Mouse (Mus musculus) retina, postnatal 1 day (tissue): ENCODE measurements around the gene Creb3l4.

Experiments
- DNase-seq: peaks from one replicate; pipeline ENCODE4 v3.0.0-alpha.2; 2012

Gene Creb3l4

DNA sequence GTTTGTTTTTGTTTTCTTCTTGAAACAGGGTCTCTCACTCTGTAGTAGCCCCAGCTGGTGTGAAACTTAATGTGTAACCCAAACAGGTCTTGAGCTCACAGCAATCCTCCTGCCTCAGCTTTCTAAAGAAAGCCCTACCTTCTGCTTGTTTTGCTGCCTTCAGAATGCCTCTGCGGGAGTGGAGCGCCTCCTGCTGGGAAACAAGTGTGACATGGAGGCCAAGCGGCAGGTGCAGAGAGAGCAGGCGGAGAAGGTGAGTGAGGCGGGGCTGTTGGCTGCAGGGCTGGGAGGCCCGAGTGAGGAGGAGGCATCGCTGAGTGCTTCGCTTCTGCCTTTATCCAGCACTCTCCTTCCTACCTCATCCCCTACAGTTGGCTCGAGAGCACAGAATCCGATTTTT lies 19.0 kb downstream of the Creb3l4 start:
- no peak for DNase-seq

DNA sequence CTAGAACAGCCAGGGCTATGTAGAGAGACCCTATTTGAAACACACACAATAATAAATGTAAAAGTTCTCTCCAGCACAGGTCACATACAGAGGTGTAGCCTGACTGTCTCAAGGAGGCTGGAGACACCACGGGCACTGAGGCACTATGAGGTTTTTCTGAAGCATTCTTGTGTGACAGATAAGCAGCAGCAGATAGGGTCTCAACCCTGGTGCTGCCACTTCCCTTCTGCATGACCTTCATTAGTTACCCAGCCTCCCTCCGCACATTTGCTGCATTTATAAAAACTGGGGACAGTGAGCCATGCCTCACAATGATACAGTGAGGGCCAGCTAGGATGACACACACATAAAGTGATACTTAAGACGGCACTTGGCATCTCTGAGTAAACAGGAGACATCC lies 20.4 kb downstream of the Creb3l4 start:
- no peak for DNase-seq

DNA sequence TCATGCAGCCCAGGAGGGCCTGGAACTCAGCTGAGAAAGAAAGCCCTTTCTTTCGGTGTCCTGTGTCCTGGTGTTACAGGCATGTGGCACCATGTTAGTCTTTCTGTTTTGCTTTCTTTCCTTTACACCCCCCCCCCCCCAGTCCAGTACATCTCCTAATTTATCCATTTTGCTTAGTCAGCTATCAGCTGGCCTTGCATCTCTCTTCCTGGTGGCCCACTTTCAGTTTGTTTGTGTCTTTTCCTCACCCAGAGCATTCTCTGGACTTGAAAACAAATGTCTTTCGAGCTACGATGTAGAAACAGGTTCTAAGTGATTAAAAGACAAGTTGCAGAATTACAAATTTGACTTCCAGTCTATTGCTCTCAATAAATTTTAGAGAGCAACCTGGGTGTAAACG lies 20.9 kb downstream of the Creb3l4 start:
- no peak for DNase-seq

DNA sequence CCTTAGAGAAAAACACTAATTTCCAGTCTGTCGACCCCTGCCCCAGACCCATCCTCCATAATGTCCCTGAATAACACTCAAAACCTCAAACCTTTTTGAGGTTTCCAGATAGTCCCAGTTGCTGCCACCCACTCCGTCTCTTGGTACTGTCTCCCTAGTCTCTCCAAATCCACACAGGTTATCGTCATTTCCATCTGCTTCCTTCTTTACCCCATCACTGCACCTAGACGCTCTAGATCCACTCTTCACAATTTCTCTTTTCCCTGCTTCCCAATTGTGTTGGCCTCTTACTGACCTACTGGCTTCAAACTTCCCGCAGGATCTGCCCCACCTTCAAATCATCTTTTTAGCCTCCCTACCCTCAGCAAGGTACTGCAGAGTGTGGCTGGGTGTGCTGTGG lies 22.2 kb downstream of the Creb3l4 start:
- DNase-seq = no peak

DNA sequence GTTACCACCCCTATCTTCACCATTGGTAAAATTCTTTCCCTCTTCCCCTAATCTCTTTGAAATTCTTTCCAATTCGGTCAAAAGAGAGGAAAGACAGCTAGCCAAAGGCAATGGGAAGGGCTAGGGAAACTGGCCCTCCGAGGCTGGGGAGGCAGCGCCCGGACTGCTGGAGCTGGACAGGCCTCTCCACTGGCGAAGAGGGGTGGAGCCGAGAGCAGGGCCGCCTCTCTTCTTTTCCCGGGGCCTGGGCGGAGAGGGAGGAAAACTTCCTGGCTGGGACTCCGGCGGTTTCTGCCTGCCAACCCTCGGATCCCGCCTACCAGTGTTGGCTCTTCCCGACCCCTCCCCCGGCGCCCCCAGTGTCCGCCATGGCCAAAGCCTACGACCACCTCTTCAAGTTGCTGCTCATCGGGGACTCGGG lies 22.8 kb downstream of the Creb3l4 start:
- peak; percentile 70 for DNase-seq

DNA sequence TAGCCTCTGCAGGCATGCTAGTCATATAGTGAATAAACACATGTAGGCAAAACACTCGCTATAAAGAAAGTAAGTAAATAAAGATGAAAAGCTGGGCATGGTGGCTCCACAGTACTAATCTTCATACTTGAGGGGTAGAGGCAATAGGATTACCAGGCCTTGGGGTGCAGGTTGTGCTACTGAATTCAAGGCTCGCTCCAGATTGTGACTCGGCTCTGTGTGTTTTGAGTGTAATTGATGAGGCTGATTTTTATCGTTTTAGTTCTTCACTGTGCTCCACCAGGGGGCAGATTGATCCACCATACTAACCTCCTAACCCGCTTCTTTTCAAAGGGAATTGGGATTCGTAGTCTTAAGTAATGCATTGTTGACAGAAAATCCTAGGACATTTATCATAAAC lies 23.2 kb downstream of the Creb3l4 start:
- peak; percentile 85 for DNase-seq

DNA sequence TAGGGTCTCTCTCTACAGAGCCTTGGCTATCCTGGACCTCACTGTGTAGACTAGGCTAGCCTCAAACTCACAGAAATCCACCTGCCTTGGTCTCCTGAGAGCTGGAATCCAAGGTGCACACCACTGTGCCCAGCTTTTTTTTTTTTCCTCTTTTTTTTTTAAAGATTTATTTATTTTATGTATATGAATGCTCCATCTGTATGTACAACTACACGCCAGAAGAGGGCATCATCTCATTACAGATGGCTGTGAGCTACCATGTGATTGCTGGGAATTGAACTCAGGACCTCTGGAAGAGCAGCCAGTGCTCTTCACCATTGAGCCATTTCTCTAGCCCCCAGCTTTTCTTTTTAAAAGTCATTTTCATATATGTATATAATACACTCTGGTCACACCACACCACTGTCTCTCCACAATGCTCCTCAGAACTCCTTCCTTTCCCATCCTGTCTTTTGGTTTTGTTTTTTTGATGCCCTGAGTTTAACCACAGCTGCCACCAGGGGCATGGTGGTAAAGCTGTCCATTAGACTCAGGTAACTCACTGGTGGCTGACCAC lies 27.4 kb downstream of the Creb3l4 start:
- DNase-seq = peak; percentile 20

DNA sequence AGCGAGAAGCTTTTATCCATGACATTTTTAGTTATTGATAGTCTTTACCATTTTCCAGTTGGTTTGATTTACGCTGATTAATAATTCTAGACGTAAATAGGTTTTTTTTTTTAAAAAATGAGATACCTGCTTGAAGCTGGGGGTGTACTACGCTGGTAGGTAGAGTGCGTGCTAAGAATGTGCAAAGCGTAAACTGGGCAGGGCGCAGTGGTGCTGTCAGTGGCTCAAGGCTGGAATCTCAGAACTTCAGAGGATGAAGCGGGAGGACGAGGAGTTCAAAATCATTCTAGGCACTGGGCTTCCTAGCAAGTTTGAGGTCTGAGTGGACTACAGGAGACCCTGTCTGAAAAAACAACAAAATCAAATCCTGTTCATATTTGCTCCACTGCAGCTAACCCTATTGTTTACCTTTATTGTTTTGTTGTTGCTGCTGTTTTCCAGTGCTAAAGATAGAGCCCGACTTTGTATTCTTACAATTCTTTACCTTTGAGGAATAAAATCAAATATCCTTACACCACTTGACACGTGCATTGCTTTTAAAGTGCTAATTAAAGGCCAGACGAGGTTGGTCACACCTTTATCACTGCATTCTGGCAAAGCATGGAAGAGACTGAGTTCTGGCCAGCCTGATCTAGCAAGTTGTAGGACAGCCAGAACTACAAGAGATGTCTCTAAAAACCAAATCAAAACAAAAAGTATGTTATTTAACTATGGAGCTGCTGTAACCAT lies 29.2 kb downstream of the Creb3l4 start:
- no peak for DNase-seq

DNA sequence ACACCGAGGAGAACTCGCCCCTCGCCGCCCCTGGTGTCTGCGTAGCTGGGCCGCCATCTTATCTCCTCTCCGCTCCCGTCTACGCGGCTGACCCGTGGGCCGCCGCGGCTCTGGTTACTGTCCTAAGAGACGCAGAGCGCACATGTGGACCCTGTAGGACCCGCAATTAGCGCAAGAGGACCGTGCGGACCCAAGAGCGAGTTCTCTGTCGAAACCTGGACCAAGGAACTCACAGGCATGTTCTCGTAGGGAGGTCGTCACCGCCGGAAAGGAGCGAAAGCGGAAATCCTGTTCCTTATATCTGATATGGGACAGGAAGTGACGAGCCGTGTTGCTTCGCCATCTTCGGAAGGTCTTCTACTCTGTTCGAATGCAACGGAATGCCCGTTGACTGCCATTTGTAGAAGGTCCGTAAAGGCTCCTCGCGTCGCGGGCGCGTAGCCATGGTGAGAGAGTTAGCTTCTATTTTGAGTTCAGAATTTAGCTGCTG lies 29.9 kb downstream of the Creb3l4 start, which contains the start of the genes Rps27 and Rab13:
Gene Rps27 (minus strand): TSS at position 275 of the 490 bp plus-strand sequence.
Gene Rab13 (plus strand): TSS at position 319 of the 490 bp plus-strand sequence.
- DNase-seq = peak; percentile 97

DNA sequence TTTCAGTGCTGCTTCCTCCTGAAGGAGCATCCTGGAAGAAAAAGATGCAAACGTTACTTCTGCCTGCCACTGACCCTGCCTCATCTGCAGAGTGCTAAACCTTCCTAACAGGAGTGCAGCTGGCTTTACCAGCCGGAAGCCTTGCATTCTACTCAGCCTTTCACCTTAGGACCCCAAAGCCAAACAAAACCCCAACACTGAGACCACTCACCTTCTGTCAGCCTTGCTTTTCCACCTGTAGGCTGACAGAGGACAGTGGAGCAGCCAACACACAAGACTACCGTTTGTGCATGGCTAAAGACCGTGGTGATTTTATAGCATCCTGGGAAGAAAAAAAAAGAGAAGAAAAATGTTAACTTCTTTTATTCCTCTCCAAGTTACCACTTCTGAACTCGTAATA lies 30.6 kb downstream of the Creb3l4 start:
- DNase-seq = no peak

DNA sequence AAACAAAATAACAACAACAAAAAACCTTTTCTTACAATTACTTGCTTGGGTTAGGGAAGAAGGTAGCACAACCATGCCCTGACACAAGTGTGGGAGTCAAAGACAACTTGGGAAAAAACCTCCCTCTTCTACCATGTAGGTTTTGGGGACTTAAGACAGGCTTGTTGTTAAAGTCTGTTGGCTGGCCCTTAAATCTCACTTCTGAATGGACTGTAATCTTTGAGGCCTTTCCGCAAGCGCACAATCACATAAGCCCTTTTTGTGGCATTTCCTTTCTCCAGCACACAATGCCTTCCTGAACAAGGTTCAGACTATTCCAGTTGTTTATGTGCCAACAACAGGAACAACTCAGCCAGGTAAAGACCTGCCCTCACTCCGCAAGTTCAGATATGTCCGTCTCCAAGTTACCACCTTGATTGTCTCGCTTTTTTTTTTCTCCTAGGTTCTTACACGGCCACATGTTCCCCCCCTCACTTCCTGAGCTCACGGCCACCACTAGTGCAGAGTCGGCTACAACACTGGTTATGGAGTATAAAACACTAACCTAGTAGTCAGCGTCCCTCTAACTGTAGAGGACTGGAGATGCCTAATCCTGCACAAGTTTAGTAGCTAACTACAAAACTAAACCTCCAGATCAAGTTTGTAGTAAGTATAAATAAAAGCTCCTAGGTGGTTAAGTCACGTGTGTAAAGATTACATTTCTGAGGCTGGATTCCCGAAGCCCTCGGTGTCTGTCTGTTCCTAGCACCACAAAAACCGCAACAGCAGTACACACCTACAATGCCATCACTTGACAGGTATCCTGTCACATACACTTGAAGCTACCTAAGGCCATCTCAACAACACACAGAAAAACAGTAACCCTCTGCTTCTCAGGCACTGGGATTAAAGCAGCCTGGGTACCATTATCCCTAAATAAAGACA lies 31.6 kb downstream of the Creb3l4 start:
- no peak for DNase-seq

DNA sequence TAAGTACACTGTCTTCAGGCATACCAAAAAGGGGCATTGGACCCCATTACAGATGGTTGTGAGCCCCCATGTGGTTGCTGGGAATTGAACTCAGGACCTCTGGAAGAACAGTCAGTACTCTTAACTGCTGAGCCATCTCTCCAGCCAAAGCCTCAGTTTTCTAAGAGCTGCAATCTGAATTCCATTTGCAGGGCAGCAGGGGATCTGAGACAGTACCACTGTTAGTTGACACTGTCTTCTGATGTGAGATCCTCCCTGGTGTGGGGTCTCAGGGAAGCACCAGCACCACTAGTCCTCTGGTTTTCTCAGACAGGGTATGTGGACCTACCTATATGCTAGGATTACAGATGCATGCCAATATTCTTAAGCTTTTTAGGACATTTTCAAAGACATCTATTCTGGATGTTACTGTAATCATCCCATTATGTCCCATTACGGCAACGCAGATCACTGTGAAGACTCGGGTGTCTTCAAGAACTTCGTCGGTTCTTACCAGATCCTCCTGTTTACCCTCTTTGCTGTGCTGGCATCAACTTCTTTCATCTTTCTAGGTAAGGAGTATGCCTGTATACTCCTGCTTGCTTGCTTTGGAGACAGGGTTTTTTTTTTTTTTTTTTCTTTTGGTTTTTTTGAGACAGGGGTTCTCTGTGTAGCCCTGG lies 33.3 kb downstream of the Creb3l4 start:
- no peak for DNase-seq

DNA sequence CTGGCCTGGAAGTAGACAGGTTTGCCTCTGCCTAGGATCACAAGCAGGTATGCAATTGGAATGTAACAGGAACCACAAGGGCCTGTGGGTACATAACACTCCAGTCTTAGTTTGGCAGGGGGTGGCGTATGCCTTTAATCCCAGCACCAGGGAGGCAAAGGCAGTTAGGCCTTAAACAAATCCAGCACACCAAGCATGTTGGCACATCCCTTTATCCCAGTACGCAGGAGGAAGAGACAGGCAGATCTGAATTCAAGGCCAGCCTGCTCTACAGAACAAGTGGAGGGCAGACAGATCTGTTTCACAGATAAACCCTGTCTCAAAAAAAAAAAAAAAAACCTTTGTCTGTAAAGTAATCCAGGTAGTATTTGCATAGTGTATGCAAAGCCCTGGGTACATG lies 34.6 kb downstream of the Creb3l4 start:
- DNase-seq = no peak

DNA sequence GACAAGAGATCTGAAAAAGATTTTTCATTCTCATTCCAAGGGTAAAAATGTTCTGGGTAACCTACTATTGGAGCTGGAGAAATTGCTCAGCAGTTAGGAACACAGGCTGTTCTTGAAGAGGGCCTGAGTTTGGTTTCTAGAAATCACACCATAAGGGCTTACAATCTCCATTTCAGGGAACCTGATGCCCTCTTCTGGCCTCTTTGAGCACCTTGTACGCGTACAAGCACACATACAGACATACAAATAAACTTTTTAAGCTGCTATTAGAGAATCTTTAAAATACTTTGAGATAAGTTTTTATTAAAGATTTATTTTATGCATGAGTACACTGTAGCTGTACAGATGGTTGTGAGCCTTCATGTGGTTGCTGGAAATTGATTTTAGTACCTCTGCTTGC lies 38.7 kb downstream of the Creb3l4 start:
- DNase-seq = no peak

DNA sequence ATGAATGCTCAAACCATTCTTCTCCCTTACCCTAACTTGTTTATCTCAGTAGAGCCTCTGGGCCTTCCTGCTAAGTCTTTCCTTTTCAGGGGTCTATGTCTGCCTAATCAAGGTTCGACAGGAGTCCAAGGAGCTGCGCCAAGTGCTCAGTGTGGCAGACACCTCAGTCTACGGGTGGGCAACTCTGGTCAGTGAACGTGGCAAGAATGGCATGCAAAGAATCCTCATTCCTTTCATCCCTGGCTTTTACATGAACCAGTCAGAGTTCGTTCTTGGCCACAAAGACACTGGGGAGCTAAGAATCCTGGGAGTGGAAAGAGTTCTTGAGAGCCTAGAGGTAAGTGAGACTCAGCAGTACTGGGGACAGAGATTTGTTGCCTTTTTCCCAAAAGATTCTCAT lies 39.7 kb downstream of the Creb3l4 start:
- DNase-seq = no peak

DNA sequence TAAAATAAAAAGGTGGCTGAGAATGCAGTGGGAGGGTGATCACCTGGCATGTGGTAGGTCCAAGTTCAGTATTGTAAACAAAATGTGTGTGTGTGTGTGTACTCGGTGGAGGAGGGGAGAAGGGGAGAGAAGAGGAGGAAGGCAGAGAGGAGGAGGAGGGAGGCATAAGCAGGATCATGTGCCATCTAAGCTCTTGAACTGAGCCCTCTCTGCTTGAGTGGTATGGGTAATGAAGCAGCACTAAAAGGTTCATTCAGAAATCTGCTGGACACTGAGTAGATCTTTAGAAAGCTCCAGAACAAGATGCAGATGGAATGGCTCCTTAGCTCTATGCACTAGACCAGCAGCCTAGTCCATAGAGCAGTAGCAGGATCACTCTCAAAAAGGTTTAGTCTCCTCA lies 40.4 kb downstream of the Creb3l4 start:
- peak; percentile 36 for DNase-seq

DNA sequence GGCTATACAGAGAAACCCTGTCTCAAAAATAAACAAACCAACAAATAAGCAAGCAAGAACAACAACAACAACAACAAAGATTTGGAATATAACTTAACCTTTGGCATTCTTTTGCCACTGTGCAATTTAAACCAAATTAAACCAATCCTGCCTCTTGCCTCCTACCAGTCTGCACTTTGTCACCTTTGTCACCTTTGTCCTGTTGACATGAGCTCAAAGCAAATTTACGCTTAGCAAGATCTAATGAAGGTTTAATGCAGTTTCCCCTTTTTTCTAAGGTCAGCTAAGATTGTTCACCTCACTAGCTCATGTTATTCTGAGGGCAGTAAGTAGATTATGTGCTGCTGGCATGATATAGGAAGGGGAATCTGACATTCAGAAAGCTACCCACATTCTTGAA lies 45.8 kb downstream of the Creb3l4 start:
- no peak for DNase-seq

DNA sequence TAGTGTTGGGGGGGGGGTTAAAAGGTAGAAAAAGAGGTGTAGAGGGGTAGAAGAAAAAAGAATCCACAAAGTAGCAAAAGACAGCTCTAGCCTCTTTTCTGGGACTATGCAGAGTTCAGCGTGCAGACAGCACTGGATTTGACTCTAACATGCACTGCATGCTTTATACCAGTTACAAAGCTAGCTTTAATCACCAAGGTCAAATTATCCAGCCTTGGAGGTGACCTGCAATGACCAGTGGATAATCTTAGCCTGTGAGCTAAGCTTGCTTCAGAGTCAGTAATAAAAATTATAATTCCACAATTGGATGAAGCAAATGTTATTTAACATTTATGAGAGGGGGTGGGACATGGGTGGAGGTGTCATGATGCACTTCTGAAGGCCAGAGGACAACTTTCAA lies 47.7 kb downstream of the Creb3l4 start:
- DNase-seq = no peak

DNA sequence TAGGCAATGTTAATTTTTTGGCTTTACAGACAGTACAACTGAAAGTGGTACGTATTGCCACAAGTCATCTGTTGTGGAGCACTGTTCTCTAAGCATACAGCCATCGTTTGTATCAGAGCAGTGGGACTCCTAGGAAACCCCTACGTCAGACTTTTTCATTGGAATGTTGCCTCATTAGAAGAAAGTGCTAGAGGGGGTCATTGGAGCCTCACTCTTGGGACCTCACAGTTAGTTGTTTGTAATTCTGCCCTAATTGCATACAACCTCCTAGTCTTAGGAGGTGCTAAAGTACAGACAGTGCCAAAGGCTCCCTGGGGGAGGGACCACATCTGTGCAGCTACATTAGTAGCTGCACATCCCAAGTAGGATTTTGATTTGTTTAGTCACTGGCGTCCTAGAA lies 48.6 kb downstream of the Creb3l4 start:
- DNase-seq = peak; percentile 80

DNA sequence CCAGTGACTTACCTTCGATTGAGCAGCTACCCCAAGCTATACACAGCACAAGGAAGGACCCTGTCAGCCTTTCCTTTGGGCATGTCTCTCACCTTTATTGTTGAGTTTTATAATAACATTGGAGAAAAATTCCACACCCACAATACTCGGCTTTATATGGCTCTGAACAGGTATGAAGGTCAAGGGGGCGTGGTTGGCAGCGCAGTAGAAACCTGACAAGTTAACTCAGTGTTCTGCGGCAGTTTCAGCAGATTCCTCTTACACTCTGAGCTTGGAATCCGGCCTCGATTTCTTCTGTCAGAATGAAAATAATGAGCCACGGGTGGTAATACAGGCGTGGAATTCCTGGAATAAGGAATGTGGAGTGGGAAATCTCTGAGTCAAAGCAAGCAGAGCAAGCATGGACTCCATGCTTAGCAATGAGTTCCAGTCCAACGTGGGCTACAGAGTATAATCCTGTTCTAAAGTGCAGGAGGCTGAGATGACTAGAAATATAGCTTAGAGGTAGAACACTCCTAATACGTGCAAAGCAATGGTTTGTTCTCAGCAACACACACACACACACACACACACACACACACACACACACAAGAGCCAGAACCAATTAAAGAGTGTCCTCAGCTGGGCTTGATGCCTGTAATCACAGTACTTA lies 52.3 kb downstream of the Creb3l4 start:
- DNase-seq = no peak
